Mouse (Mus musculus) ES-E14 (cell line): ENCODE data around the gene Nsun6.

Source experiments
- CHD2 ChIP-seq: IDR thresholded peaks from 2 replicates; pipeline ENCODE4 v1.6.1; 2014; ENCODE audit warnings: mild to moderate bottlenecking, low read depth, low read length, inconsistent platforms
- HCFC1 ChIP-seq: IDR thresholded peaks from 2 replicates; pipeline ENCODE4 v1.6.1; 2012; ENCODE audit warnings: low read length, inconsistent platforms, borderline replicate concordance; ENCODE audit not compliant: insufficient read depth
- MAFK ChIP-seq: IDR thresholded peaks from 2 replicates; pipeline ENCODE4 v1.6.1; 2014; ENCODE audit warnings: mild to moderate bottlenecking, low read depth, low read length, inconsistent platforms; ENCODE audit not compliant: insufficient read depth
- ZC3H11A ChIP-seq: IDR thresholded peaks from 2 replicates; pipeline ENCODE4 v1.6.1; 2012; ENCODE audit warnings: low read depth, mild to moderate bottlenecking, inconsistent platforms, low read length, borderline replicate concordance
- ZNF384 ChIP-seq: IDR thresholded peaks from 2 replicates; pipeline ENCODE4 v1.6.1; 2012; ENCODE audit warnings: low read depth, low read length, inconsistent platforms

- TF ChIP-seq MAFK (no peak), HCFC1 (no peak), ZNF384 (no peak), ZC3H11A (no peak), CHD2 (no peak)
Measured at GRCm38 (mm10) chr2:15063815-15064214, 8.9 kb upstream of the Nsun6 start.
